Mouse (Mus musculus) left cerebral cortex, postnatal 36 days (tissue): ENCODE results near the gene Msx3. TPM values are rescaled to one million over a fixed set of nuclear protein-coding genes. Genes with fewer than 3 reads are reported as not detected.
A peak's percentile ranks its signal among the peaks of the same experiment; 100 is the strongest.

Source experiments
- DNase-seq, 2 experiments: peaks; one replicate each; pipeline ENCODE4 v3.0.0; 2021 to 2022; ENCODE audit warnings: low spot score in 2 of 2, mixed read lengths in 1 of 2
- intact Hi-C: fragments of 180-260 bp; cut with DNase I; formaldehyde crosslinking; loops from one replicate; pipeline ENCODE4 v1.15.1; 2025
- total RNA-seq, 2 experiments: library from RNA; stranded (reverse); gene quantifications; 2 replicates each; pipeline ENCODE4 v1.2.3; 2021

Msx3 gene
- total RNA-seq, 2 experiments from 2014 or later, result 0.20 to 0.25 TPM

DNA sequence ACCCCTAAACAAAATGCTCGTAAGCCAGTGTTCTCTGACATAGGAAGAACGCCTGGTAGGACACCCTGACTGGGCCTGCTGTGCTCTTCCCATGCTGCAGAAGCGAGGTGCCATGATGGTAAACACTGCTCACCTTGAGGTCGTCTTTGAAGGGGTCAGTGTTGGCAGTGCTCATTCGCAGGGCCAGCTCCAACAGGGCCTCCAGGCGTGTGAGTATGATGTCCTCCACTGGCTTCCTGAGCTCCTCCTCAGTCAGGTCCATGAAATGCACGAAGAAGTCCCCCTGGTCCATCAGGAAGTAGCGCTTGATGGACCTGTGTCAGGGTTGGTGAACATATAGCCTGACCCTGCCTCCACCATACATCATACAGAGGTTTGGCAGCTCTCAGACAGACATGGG is 44.2 kb downstream of the Msx3 start:
- no peak for DNase-seq
- intact Hi-C loops, result no loop called here

DNA sequence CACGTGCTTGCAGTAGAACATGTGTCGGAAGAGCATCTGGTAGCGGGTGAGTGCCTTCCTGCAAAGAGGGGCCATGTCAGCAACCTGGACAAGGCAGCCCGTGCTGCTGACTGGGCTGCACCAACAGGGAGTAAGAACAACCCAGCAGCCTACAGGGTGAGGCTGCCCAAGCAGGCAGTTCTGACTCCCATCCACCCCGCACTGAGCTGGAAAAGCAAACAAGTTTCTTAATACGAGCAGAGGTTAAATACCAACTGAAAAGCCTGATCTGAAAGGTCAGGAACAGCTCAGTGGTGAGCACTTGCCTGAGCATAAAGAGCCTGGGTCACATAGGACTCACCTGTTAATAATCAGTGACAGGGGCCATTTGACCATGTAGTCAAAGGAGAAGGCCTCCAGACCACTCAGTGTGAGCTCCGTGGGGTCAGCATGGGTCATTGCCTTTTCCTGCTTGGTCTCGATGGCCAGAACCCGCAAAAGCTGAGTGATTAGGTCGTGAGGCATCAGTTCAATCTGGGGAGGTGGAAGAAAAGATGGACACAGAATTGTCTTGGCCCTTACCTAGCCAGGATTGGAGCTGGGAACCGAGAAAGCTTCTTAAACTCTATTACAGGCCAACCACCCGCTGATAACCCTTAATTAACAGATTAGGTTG is 47.7 kb downstream of the Msx3 start:
- intact Hi-C loops, result no loop called here
- DNase-seq, result no peak

DNA sequence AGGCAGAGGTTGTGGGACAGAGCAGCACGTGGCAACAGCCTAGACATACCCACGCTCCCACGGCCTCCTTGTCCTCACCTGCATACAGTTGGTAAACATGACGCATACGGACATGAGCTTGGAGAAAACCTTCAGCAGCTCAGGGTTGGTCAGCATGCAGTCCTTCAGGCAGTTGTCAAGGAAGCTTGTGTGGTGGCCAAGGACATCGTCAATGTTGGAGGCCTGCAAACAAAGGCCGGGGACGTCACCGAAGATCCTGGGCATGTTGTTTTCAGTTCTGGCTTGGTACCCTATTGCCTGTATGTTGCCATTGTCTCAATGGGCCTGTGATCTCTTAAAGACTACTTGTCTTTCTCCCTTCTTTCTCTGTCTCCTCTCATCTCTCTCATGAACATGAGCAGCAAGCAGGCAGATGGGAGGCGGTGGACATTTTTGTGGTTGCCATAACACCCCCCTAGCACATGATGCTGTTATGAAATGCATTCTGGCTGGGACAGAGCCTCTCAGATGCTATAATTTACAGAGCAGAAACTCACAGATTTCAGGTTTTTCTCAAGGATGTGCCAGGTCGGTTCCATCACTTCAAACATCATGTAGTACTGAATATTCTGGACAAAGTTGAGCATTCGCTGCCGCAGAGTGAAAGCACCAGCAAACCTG is 50.1 kb downstream of the Msx3 start:
- intact Hi-C loops, result loop anchor here (10.0 kb wide), 1 partner anchor 94 kb away; no protein-coding TSS in a partner anchor
- DNase-seq, result peak; percentile 53

Other genes starting within 250 kb of the Msx3 start
- 10 to 100 TPM; 57.5 to 67.0 TPM for gene Adgra1, start 214.9 kb downstream of the Msx3 start, total RNA-seq
- gene Kndc1, start 154.4 kb downstream of the Msx3 start, total RNA-seq, result 10 to 100 TPM; 70.1 to 70.2 TPM
- gene Utf1, start 105.3 kb downstream of the Msx3 start, total RNA-seq, result not detected
- gene 6430531B16Rik, start 70.3 kb downstream of the Msx3 start, total RNA-seq, result 1 to 10 TPM; 1.0 to 2.0 TPM
- gene Adam8, start 56.5 kb downstream of the Msx3 start, total RNA-seq, result 1 to 10 TPM; 1.7 to 3.5 TPM
- gene Zfp511, start 12.7 kb downstream of the Msx3 start, total RNA-seq, result 10 to 100 TPM; 20.8 to 24.4 TPM
- gene Tubgcp2, start 12.4 kb downstream of the Msx3 start, total RNA-seq, result 10 to 100 TPM; 35.3 to 36.9 TPM
- 100 to 1,000 TPM; 191 TPM for gene Caly, start 33.5 kb upstream of the Msx3 start, total RNA-seq
- gene Prap1, start 44.3 kb upstream of the Msx3 start, total RNA-seq, result not detected
- 10 to 100 TPM; 47.5 to 52.8 TPM for gene Fuom, start 53.4 kb upstream of the Msx3 start, total RNA-seq
- 1 to 10 TPM; 5.6 TPM for gene Paox, start 66.7 kb upstream of the Msx3 start, total RNA-seq
- gene Echs1, start 67.4 kb upstream of the Msx3 start, total RNA-seq, result 10 to 100 TPM; 51.0 to 53.0 TPM
- gene Mtg1, start 88.5 kb upstream of the Msx3 start, total RNA-seq, result 10 to 100 TPM; 20.8 to 20.9 TPM
- 100 to 1,000 TPM; 141 to 186 TPM for gene Sprn, start 105.8 kb upstream of the Msx3 start, total RNA-seq
- gene Olfr522, start 115.7 kb upstream of the Msx3 start, total RNA-seq, result not detected
- gene Olfr523, start 124.1 kb upstream of the Msx3 start, total RNA-seq, result not detected
- not detected for gene Olfr524, start 156.9 kb upstream of the Msx3 start, total RNA-seq
- not detected for gene Cd163l1, start 169.2 kb upstream of the Msx3 start, total RNA-seq
- not detected for gene 5830411N06Rik, start 198.2 kb upstream of the Msx3 start, total RNA-seq